Comparison of ENCODE assay signal across 8 mouse cellular contexts in genomic region chr14:19977271-19978024, GRCm38 (mm10). TPM values are rescaled to one million over a fixed set of nuclear protein-coding genes. Genes with fewer than 3 reads are reported as not detected.
DNase-seq lines count a peak whose midpoint lies in the region; ATAC-seq and TF ChIP-seq lines count a peak whose summit lies in the region.

Gng2 (minus strand) TSS chr14:19977627.

- H3K27me3 ChIP-seq in limb, embryonic 10.5 days (ENCODE audit: low read depth, poor library complexity, severe bottlenecking), result no peaks in the 10 kb centered on the region
- H3K27me3 ChIP-seq in neural tube, embryonic 12.5 days (replicated peaks), result no peaks in the 10 kb centered on the region

- H3K4me1 ChIP-seq in ES-E14 (ENCODE audit: control insufficient read depth in 2 of 2, insufficient read depth in 2 of 2, low read length in 2 of 2, poor library complexity in 1 of 2), result peaks cover 2 to 9% of the 10 kb centered on the region in 2 experiments; a peak in 2 of 4 replicates
- H3K4me1 ChIP-seq in cortical plate, adult 2 months (ENCODE audit: control insufficient read depth, insufficient read depth, low read length), result peaks cover 5% of the 10 kb centered on the region
- peaks cover 38% of the 10 kb centered on the region for H3K4me1 ChIP-seq in limb, embryonic 10.5 days
- peaks cover 22% of the 10 kb centered on the region for H3K4me1 ChIP-seq in neural tube, embryonic 12.5 days

- H3K36me3 ChIP-seq in ES-E14 (ENCODE audit: control insufficient read depth, insufficient read depth, low read length, poor library complexity, severe bottlenecking), result no peaks in the 10 kb centered on the region
- peaks cover 3% of the 10 kb centered on the region for H3K36me3 ChIP-seq in limb, embryonic 10.5 days
- H3K36me3 ChIP-seq in neural tube, embryonic 12.5 days, result no peaks in the 10 kb centered on the region

- in situ Hi-C loops in ES-E14 (cut with MboI; ENCODE audit: low sequenced_read_pairs in 2 of 2, unreplicated experiment in 2 of 2), result loop anchor here in 1 of 2 experiments (25.0 kb wide), 1 partner anchor 215 kb away; the partner anchor contains the start of gene Nid2

- H3K27ac ChIP-seq in ES-E14 (ENCODE audit: insufficient read depth, low read depth, low read length, poor library complexity, severe bottlenecking), result peak within 1 kb of the TSS; percentile 87
- peak within 1 kb of the TSS; percentile 51 for H3K27ac ChIP-seq in cortical plate, adult 2 months (ENCODE audit: insufficient read depth, low read length)
- peak within 1 kb of the TSS; percentile 91 for H3K27ac ChIP-seq in limb, embryonic 10.5 days
- H3K27ac ChIP-seq in neural tube, embryonic 12.5 days, result peak within 1 kb of the TSS; percentile 92

- WGBS in limb, embryonic 10.5 days, result 4% methylated on average over 15 of the region's 15 CpGs
- 3% methylated on average over 15 of the region's 15 CpGs for WGBS in neural tube, embryonic 12.5 days

- no peak for DNase-seq in heart, adult 18-20 months
- no peak for DNase-seq in heart, adult 11 months
- peak; percentile 41 for DNase-seq in ES-E14 (ENCODE audit: low read depth, low spot score)
- no peak for DNase-seq in heart, postnatal 4 days
- peak; percentile 57 for DNase-seq in limb, embryonic 10.5 days (ENCODE audit: low spot score)
- no peak for DNase-seq in spleen, postnatal 14 days (ENCODE audit: low spot score in 2 of 2)

- peak within 1 kb of the TSS; percentile 82 to 83 for H3K4me3 ChIP-seq in ES-E14 (ENCODE audit: insufficient read depth in 1 of 2, low read depth in 1 of 2, low read length in 2 of 2, poor library complexity in 1 of 2, severe bottlenecking in 1 of 2)
- peak within 1 kb of the TSS; percentile 89 for H3K4me3 ChIP-seq in cortical plate, adult 2 months (ENCODE audit: insufficient read depth, low read length)
- H3K4me3 ChIP-seq in limb, embryonic 10.5 days, result peak within 1 kb of the TSS; percentile 60
- H3K4me3 ChIP-seq in neural tube, embryonic 12.5 days, result peak within 1 kb of the TSS; percentile 57

- no peak for TF ChIP-seq CTCF in cortical plate, adult 2 months (IDR thresholded peaks at IDR 0.05; ENCODE audit: extremely low read depth, insufficient read depth, low read length)

- ATAC-seq in neural tube, embryonic 12.5 days (ENCODE audit: low FRiP score, low read depth), result peak; percentile 57

- peak within 1 kb of the TSS; percentile 88 for H3K9ac ChIP-seq in ES-E14 (ENCODE audit: insufficient read depth, low read depth, low read length, poor library complexity, severe bottlenecking)
- peak within 1 kb of the TSS; percentile 72 for H3K9ac ChIP-seq in neural tube, embryonic 12.5 days

- H3K9me3 ChIP-seq in ES-E14 (ENCODE audit: control insufficient read depth, insufficient read depth, low read depth, low read length), result no peaks in the 10 kb centered on the region
- no peaks in the 10 kb centered on the region for H3K9me3 ChIP-seq in limb, embryonic 10.5 days (replicated peaks)
- no peaks in the 10 kb centered on the region for H3K9me3 ChIP-seq in neural tube, embryonic 12.5 days

- TF ChIP-seq POLR2A in cortical plate, adult 2 months (IDR thresholded peaks at IDR 0.05; ENCODE audit: extremely low read depth, insufficient read depth, low read length), result no peak

- peak within 1 kb of the TSS; percentile 62 for H3K4me2 ChIP-seq in neural tube, embryonic 12.5 days (replicated peaks)

TF ChIP-seq in ES-E14, 5 proteins besides CTCF, POLR2A, EP300 and RAD21:
- no peak for TF ChIP-seq CHD2 (IDR thresholded peaks at IDR 0.05; ENCODE audit: low read depth, low read length)
- no peak for TF ChIP-seq ZNF384 (IDR thresholded peaks at IDR 0.05; ENCODE audit: low read depth, low read length)
- no peak for TF ChIP-seq ZC3H11A (IDR thresholded peaks at IDR 0.05; ENCODE audit: borderline replicate concordance, low read depth, low read length)
- no peak for TF ChIP-seq HCFC1 (IDR thresholded peaks at IDR 0.05; ENCODE audit: borderline replicate concordance, insufficient read depth, low read length)
- no peak for TF ChIP-seq MAFK (IDR thresholded peaks at IDR 0.05; ENCODE audit: insufficient read depth, low read depth, low read length)

RNA-seq across cellular contexts. Expression of gene Gng2, which starts in this region (rescaled TPM):
- total RNA-seq in heart, adult 18-20 months (2021), result 10 to 100 TPM; 11.1 to 12.6 TPM
- total RNA-seq in ES-E14 (2012; rRNA removed), result 41.5 and 54.3 TPM in 2 replicates
- polyA plus RNA-seq in cortical plate, adult 2 months (2012; rRNA removed), result 104 and 123 TPM in 2 replicates
- total RNA-seq in heart, postnatal 4 days (2021), result 10 to 100 TPM; 54.1 to 57.2 TPM
- 63.9 and 72.1 TPM in 2 replicates for polyA plus RNA-seq in limb, embryonic 10.5 days (2016; fragmentation: Nextera tagmentation; extraction: Ambion mirVana)
- 233 and 249 TPM in 2 replicates for polyA plus RNA-seq in neural tube, embryonic 12.5 days (2016; fragmentation: Nextera tagmentation; extraction: Ambion mirVana)

Comparison
In these comparisons a context has a peak if more than half of its experiments do, and no peak if none do; other contexts are left out.
1. DNase-seq: peak in ES-E14 (single experiment) and limb, embryonic 10.5 days (single experiment); none in heart, adult 18-20 months (0 of 2), heart, adult 11 months (single experiment), heart, postnatal 4 days (single experiment) and spleen, postnatal 14 days (0 of 2).
2. Peak in every context shown above with its lines, with median percentiles within 50 percentile points of each other: H3K27ac ChIP-seq and H3K4me3 ChIP-seq.